Mouse (Mus musculus): Measurements from ENCODE around the gene Afp. TPM values are rescaled to one million over a fixed set of nuclear protein-coding genes. Genes with fewer than 3 reads are reported as not detected.

The Afp gene
- total RNA-seq, 2 experiments from 2014 or later, result 2.2 to 4.4 TPM

- ATAC-seq (replicated peaks; ENCODE audit: poor library complexity, severe bottlenecking), result peak; percentile 97
Measured at GRCm38 (mm10) chr5:90504742-90505141, 14.2 kb downstream of the Afp start.

- ATAC-seq (replicated peaks; ENCODE audit: poor library complexity, severe bottlenecking), result no peak
Measured at GRCm38 (mm10) chr5:90506507-90506906, 16.0 kb downstream of the Afp start.

- no peak for ATAC-seq (replicated peaks; ENCODE audit: poor library complexity, severe bottlenecking)
Measured at GRCm38 (mm10) chr5:90507411-90507949, 16.9 kb downstream of the Afp start.

- no peak for ATAC-seq (replicated peaks; ENCODE audit: poor library complexity, severe bottlenecking)
Measured at GRCm38 (mm10) chr5:90509828-90510592, 19.5 kb downstream of the Afp start.

GRCm38 (mm10) chr5:90512288-90512955 is 21.9 kb downstream of the Afp start:
- no peak for ATAC-seq (replicated peaks; ENCODE audit: poor library complexity, severe bottlenecking)

- no peak for ATAC-seq (replicated peaks; ENCODE audit: poor library complexity, severe bottlenecking)
Measured at GRCm38 (mm10) chr5:90515561-90515960, 25.0 kb downstream of the Afp start.

GRCm38 (mm10) chr5:90518356-90519100 is 28.0 kb downstream of the Afp start, which contains the start of gene Afm:
Gene Afm (plus strand): TSS chr5:90518932.
- no peak for ATAC-seq (replicated peaks; ENCODE audit: poor library complexity, severe bottlenecking)

- ATAC-seq (replicated peaks; ENCODE audit: poor library complexity, severe bottlenecking), result no peak
Measured at GRCm38 (mm10) chr5:90551191-90551590, 60.7 kb downstream of the Afp start.

GRCm38 (mm10) chr5:90556052-90556451 is 65.5 kb downstream of the Afp start:
- peak; percentile 53 for ATAC-seq (replicated peaks; ENCODE audit: poor library complexity, severe bottlenecking)

Other genes starting within 250 kb of the Afp start
- gene Ankrd17, start 124.2 kb upstream of the Afp start, total RNA-seq (2014; fragmentation: Nextera tagmentation), result 86.9 and 98.0 TPM in 2 replicates
- 74.9 and 82.4 TPM in 2 replicates for gene Ankrd17, start 124.2 kb upstream of the Afp start, total RNA-seq (2017)
- 0.56 and 2.3 TPM in 2 replicates for gene Gm9958, start 123.5 kb upstream of the Afp start, total RNA-seq (2014; fragmentation: Nextera tagmentation)
- 1.5 and 1.9 TPM in 2 replicates for gene Gm9958, start 123.5 kb upstream of the Afp start, total RNA-seq (2017)
- gene Alb, start 29.8 kb upstream of the Afp start, total RNA-seq (2014; fragmentation: Nextera tagmentation), result not detected in 2 replicates
- not detected in 2 replicates for gene Alb, start 29.8 kb upstream of the Afp start, total RNA-seq (2017)
- not detected in 2 replicates for gene Afm, start 28.2 kb downstream of the Afp start, total RNA-seq (2014; fragmentation: Nextera tagmentation)
- gene Afm, start 28.2 kb downstream of the Afp start, total RNA-seq (2017), result not detected in 2 replicates
- not detected in 2 replicates for gene 5830473C10Rik, start 70.4 kb downstream of the Afp start, total RNA-seq (2014; fragmentation: Nextera tagmentation)
- gene 5830473C10Rik, start 70.4 kb downstream of the Afp start, total RNA-seq (2017), result 0.47 TPM in 1 of 2 replicates, not detected in the other
- not detected in 2 replicates for gene Rassf6, start 149.9 kb downstream of the Afp start, total RNA-seq (2014; fragmentation: Nextera tagmentation)
- gene Rassf6, start 149.9 kb downstream of the Afp start, total RNA-seq (2017), result 0.36 TPM in 1 of 2 replicates, not detected in the other